Mouse (Mus musculus): ENCODE results near the gene Gm21762. TPM values are rescaled to one million over a fixed set of nuclear protein-coding genes. Genes with fewer than 3 reads are reported as not detected.
"Not testable (repeated sequence)": the region's sequence is repeated elsewhere in the genome, so short reads cannot be mapped to it uniquely, and the experiment has no call there.

Gene Gm21762
- not detected in 2 replicates for polyA plus RNA-seq (2012; rRNA removed)

- not testable (repeated sequence) for H3K27me3 ChIP-seq (ENCODE audit: control insufficient read depth, insufficient read depth, low read length); DNase-seq; H3K4me3 ChIP-seq (replicated peaks; ENCODE audit: insufficient read depth, low read depth, low read length); H3K27ac ChIP-seq (ENCODE audit: insufficient read depth, low read length); H3K4me1 ChIP-seq (ENCODE audit: control insufficient read depth, insufficient read depth, low read length)
- no CpG with 5 or more reads among the region's 2 CpGs for WGBS
Measured at GRCm38 (mm10) chr13:120215847-120216246, at the start of gene Gm21762. Gene Gm21762 (minus strand): TSS chr13:120215947.

GRCm38 (mm10) chr13:120262870-120263269 lies 47.1 kb upstream of the Gm21762 start, which contains the start of gene AF067061:
Gene AF067061 (plus strand): TSS chr13:120263114.
- not testable (repeated sequence) for H3K4me3 ChIP-seq (replicated peaks; ENCODE audit: insufficient read depth, low read depth, low read length); DNase-seq; H3K4me1 ChIP-seq (ENCODE audit: control insufficient read depth, insufficient read depth, low read length); H3K27me3 ChIP-seq (ENCODE audit: control insufficient read depth, insufficient read depth, low read length); H3K27ac ChIP-seq (ENCODE audit: insufficient read depth, low read length)
- 87% methylated on average over 2 of the region's 2 CpGs for WGBS

GRCm38 (mm10) chr13:120259718-120260117 lies 44.0 kb upstream of the Gm21762 start:
- DNase-seq; H3K27ac ChIP-seq (ENCODE audit: insufficient read depth, low read length); H3K4me3 ChIP-seq (replicated peaks; ENCODE audit: insufficient read depth, low read depth, low read length); H3K27me3 ChIP-seq (ENCODE audit: control insufficient read depth, insufficient read depth, low read length); H3K4me1 ChIP-seq (ENCODE audit: control insufficient read depth, insufficient read depth, low read length): not testable (repeated sequence)
- 57% methylated on average over 3 of the region's 3 CpGs for WGBS

GRCm38 (mm10) chr13:120258817-120259658 lies 43.3 kb upstream of the Gm21762 start:
- not testable (repeated sequence) for H3K4me1 ChIP-seq (ENCODE audit: control insufficient read depth, insufficient read depth, low read length); DNase-seq; H3K4me3 ChIP-seq (replicated peaks; ENCODE audit: insufficient read depth, low read depth, low read length); H3K27ac ChIP-seq (ENCODE audit: insufficient read depth, low read length); H3K27me3 ChIP-seq (ENCODE audit: control insufficient read depth, insufficient read depth, low read length)
- 85% methylated on average over 3 of the region's 3 CpGs for WGBS

- DNase-seq; H3K27ac ChIP-seq (ENCODE audit: insufficient read depth, low read length); H3K27me3 ChIP-seq (ENCODE audit: control insufficient read depth, insufficient read depth, low read length); H3K4me1 ChIP-seq (ENCODE audit: control insufficient read depth, insufficient read depth, low read length); H3K4me3 ChIP-seq (replicated peaks; ENCODE audit: insufficient read depth, low read depth, low read length): not testable (repeated sequence)
- 49% methylated on average over 2 of the region's 3 CpGs for WGBS
Measured at GRCm38 (mm10) chr13:120251208-120251924, 35.6 kb upstream of the Gm21762 start.

GRCm38 (mm10) chr13:120238811-120239210 lies 23.1 kb upstream of the Gm21762 start, which contains the start of gene Gm21731:
Gene Gm21731 (plus strand): TSS chr13:120239111.
- DNase-seq; H3K27ac ChIP-seq (ENCODE audit: insufficient read depth, low read length); H3K4me1 ChIP-seq (ENCODE audit: control insufficient read depth, insufficient read depth, low read length); H3K27me3 ChIP-seq (ENCODE audit: control insufficient read depth, insufficient read depth, low read length); H3K4me3 ChIP-seq (replicated peaks; ENCODE audit: insufficient read depth, low read depth, low read length): not testable (repeated sequence)

GRCm38 (mm10) chr13:120232447-120233049 lies 16.8 kb upstream of the Gm21762 start:
- 77% methylated on average over 13 of the region's 25 CpGs for whole genome bisulfite sequencing
- H3K4me1 ChIP-seq (ENCODE audit: control insufficient read depth, insufficient read depth, low read length): not testable (repeated sequence)

GRCm38 (mm10) chr13:120231798-120232197 lies 16.1 kb upstream of the Gm21762 start:
- 94% methylated on average over 17 of the region's 17 CpGs for WGBS
- not testable (repeated sequence) for H3K27ac ChIP-seq (ENCODE audit: insufficient read depth, low read length); DNase-seq; H3K4me3 ChIP-seq (replicated peaks; ENCODE audit: insufficient read depth, low read depth, low read length); H3K4me1 ChIP-seq (ENCODE audit: control insufficient read depth, insufficient read depth, low read length); H3K27me3 ChIP-seq (ENCODE audit: control insufficient read depth, insufficient read depth, low read length)

More at GRCm38 (mm10) chr13:120232447-120233049, 16.8 kb upstream of the Gm21762 start:
- not testable (repeated sequence) for DNase-seq; H3K27me3 ChIP-seq (ENCODE audit: control insufficient read depth, insufficient read depth, low read length); H3K4me3 ChIP-seq (replicated peaks; ENCODE audit: insufficient read depth, low read depth, low read length); H3K27ac ChIP-seq (ENCODE audit: insufficient read depth, low read length)

GRCm38 (mm10) chr13:120223012-120223659 lies 7.4 kb upstream of the Gm21762 start:
- DNase-seq: peak; percentile 5 to 10
- WGBS: 95% methylated on average over 16 of the region's 25 CpGs
- not testable (repeated sequence) for H3K27ac ChIP-seq (ENCODE audit: insufficient read depth, low read length); H3K4me1 ChIP-seq (ENCODE audit: control insufficient read depth, insufficient read depth, low read length); H3K4me3 ChIP-seq (replicated peaks; ENCODE audit: insufficient read depth, low read depth, low read length); H3K27me3 ChIP-seq (ENCODE audit: control insufficient read depth, insufficient read depth, low read length)

GRCm38 (mm10) chr13:120220922-120221321 lies 5.2 kb upstream of the Gm21762 start:
- WGBS: 72% methylated on average over 5 of the region's 5 CpGs
- H3K27ac ChIP-seq (ENCODE audit: insufficient read depth, low read length); H3K27me3 ChIP-seq (ENCODE audit: control insufficient read depth, insufficient read depth, low read length); DNase-seq; H3K4me3 ChIP-seq (replicated peaks; ENCODE audit: insufficient read depth, low read depth, low read length); H3K4me1 ChIP-seq (ENCODE audit: control insufficient read depth, insufficient read depth, low read length): not testable (repeated sequence)

GRCm38 (mm10) chr13:120196189-120196821 lies 19.4 kb downstream of the Gm21762 start:
- not testable (repeated sequence) for H3K4me3 ChIP-seq (replicated peaks; ENCODE audit: insufficient read depth, low read depth, low read length); H3K27me3 ChIP-seq (ENCODE audit: control insufficient read depth, insufficient read depth, low read length); H3K27ac ChIP-seq (ENCODE audit: insufficient read depth, low read length); DNase-seq; H3K4me1 ChIP-seq (ENCODE audit: control insufficient read depth, insufficient read depth, low read length)
- WGBS: 75% methylated on average over 7 of the region's 8 CpGs
